Mouse (Mus musculus): ENCODE data around the gene Ppp2ca. TPM values are rescaled to one million over a fixed set of nuclear protein-coding genes. Genes with fewer than 3 reads are reported as not detected.
"Not testable (repeated sequence)": the region's sequence is repeated elsewhere in the genome, so short reads cannot be mapped to it uniquely, and the experiment has no call there.

The Ppp2ca gene
- total RNA-seq, 4 experiments from 2014 or later, result 110 to 125 (median 118) TPM

GRCm38 (mm10) chr11:52130451-52131068, 32.1 kb downstream of the Ppp2ca start:
- DNase-seq (ENCODE audit: low spot score in 2 of 2), result no peak

- DNase-seq (ENCODE audit: low spot score in 2 of 2), result not testable (repeated sequence)
These were observed 45.2 kb downstream of the Ppp2ca start for GRCm38 (mm10) chr11:52143675-52144074.

GRCm38 (mm10) chr11:52145428-52145827, 46.9 kb downstream of the Ppp2ca start, which contains the start of gene Olfr1373:
TSS of gene Olfr1373 (minus strand) at chr11:52145528.
- DNase-seq (ENCODE audit: low spot score in 2 of 2), result not testable (repeated sequence)

GRCm38 (mm10) chr11:52163926-52164325, 65.4 kb downstream of the Ppp2ca start:
- DNase-seq (ENCODE audit: low spot score in 2 of 2), result no peak

- DNase-seq (ENCODE audit: low spot score in 2 of 2), result no peak
These were observed 68.6 kb downstream of the Ppp2ca start for GRCm38 (mm10) chr11:52167126-52167525.

- not testable (repeated sequence) for DNase-seq (ENCODE audit: low spot score in 2 of 2)
These were observed 69.4 kb downstream of the Ppp2ca start for GRCm38 (mm10) chr11:52167901-52168302.

GRCm38 (mm10) chr11:52168461-52168860, 70.0 kb downstream of the Ppp2ca start:
- DNase-seq (ENCODE audit: low spot score in 2 of 2), result no peak

Small RNA genes within 50 kb of the gene (microRNA-seq; reads per million reads assigned to microRNA genes)
- gene Gm24157 (0 to 0.66 reads per million in 2 experiments), gene Mir3061 (10.5 to 12.6 reads per million in 2 experiments)

Other genes starting within 250 kb of the Ppp2ca start
- 10 to 100 TPM; 53.5 to 60.9 (median 57.6) TPM for gene Jade2, start 241.0 kb upstream of the Ppp2ca start, total RNA-seq (2022)
- gene Cdkn2aipnl, start 131.0 kb upstream of the Ppp2ca start, total RNA-seq (2022), result 10 to 100 TPM; 40.8 to 45.8 (median 41.1) TPM
- gene Ube2b, start 97.9 kb upstream of the Ppp2ca start, total RNA-seq (2022), result 100 to 1,000 TPM; 159 to 178 (median 168) TPM
- 10 to 100 TPM; 13.2 to 18.5 (median 16.8) TPM for gene Cdkl3, start 94.5 kb upstream of the Ppp2ca start, total RNA-seq (2022)
- not detected for gene Olfr1373, start 46.8 kb downstream of the Ppp2ca start, total RNA-seq (2022)
- gene Olfr1371, start 115.3 kb downstream of the Ppp2ca start, total RNA-seq (2022), result not detected
- 100 to 1,000 TPM; 448 to 504 (median 464) TPM for gene Skp1a, start 133.3 kb downstream of the Ppp2ca start, total RNA-seq (2022)
- gene Tcf7, start 184.3 kb downstream of the Ppp2ca start, total RNA-seq (2022), result 1 to 10 TPM; 5.9 to 6.6 (median 6.3) TPM

Data from left cerebral cortex, adult 8-10 months (tissue).